Mouse (Mus musculus) c-Kit-positive CD71-negative TER-119-negative erythroid progenitor cells, embryonic 14.5 days (primary cell): ENCODE measurements around the gene Begain.
A peak's percentile ranks its signal among the peaks of the same experiment; 100 is the strongest.

ENCODE experiments used
- DNase-seq: peaks from one replicate; pipeline ENCODE4 v3.0.0-alpha.2; 2013; ENCODE audit warnings: low read depth

Gene Begain

GRCm38 (mm10) chr12:109053020-109053806, 14.8 kb downstream of the Begain start:
- DNase-seq = no peak

DNA sequence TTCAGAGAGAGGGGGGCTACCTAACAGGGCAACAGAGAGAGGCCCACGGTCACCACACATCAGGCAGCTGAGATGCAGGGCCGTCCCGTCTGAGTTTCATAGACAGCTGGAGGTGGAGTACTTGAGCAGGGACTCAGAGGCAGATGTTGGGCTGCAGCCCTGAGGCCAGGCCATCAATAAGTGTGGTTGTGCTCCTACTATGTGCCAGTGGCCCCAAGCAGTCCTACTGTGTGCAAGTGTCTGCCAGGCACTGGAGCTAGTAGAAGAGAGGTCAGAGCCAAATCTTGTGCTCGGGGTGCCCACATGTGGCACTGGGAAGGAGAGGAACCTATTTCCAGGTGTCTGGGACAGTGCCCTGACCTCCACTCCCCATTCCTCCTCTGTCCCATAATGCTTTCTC, 18.1 kb downstream of the Begain start:
- no peak for DNase-seq

DNA sequence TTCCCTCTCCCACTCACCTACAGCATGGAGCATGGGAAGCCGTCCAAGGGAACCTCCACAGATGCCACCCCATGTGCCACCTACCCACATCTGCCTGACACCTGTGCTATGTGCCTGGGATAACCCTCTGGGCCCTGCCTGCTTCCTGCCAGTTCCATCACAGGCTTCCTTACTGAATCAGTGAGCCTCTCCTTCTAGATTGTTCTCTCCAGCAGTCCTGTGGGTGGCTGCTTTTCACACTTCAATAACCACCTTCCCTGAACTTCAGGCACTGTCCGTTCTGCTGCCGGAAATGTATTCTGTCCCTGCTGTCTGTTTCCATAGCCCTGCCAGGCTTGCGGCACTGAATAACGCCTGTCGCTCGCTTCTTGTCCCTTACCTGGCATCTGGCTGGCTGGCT, 22.4 kb downstream of the Begain start:
- no peak for DNase-seq

DNA sequence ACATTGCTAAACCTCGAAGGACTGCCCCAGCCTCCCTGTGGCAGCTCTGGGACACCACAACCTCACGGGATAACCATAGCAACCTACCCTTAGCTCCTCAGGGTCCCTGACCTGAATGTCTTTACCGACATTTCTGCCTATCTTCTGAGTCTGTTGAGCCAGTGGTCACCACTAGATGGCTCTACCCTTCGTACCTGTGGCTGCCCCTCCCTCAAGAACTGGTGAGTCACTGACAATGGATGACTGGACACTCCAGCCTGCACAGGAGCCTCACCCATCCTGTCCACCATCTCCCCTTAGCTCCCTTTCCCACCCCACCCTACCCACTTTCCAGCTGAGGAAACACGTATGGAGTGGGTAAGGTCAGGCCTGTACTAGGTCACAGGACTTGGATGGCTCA, 23.5 kb downstream of the Begain start:
- DNase-seq = no peak

- DNase-seq = no peak
Observed at GRCm38 (mm10) chr12:109039311-109039710, 28.7 kb downstream of the Begain start.

DNA sequence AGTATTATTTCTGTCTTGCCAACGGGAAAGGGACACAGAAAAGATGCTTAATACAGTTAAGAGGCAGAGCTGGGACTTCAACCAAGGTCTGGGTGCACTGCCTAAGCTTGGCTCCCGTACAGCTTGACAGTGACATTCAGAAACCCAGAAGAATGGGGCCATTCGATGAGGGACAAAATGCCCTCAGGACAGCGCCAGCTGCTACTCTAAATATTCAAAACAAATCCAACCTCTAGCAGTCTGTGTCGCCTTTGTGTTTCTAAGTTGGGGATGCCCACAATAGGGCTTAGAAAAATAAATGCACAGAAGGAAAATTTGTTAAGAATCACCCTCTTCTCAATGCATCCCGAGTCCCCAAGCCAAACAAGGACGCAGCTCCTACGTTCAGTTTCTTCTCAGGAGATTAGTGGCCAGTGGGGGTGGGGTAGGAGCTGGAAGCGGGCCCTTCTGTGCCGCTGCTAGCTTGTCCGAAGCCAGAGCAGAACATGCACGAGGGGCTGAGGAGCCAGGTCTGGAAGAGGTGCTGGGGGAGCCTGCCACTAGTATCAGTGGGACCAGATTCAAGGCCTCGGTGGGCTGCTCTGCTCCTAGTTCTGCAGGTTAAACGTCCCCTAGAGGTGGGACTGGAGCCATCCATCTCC, 29.7 kb downstream of the Begain start:
- no peak for DNase-seq

- no peak for DNase-seq
Observed at GRCm38 (mm10) chr12:109037026-109037425, 31.0 kb downstream of the Begain start.

DNA sequence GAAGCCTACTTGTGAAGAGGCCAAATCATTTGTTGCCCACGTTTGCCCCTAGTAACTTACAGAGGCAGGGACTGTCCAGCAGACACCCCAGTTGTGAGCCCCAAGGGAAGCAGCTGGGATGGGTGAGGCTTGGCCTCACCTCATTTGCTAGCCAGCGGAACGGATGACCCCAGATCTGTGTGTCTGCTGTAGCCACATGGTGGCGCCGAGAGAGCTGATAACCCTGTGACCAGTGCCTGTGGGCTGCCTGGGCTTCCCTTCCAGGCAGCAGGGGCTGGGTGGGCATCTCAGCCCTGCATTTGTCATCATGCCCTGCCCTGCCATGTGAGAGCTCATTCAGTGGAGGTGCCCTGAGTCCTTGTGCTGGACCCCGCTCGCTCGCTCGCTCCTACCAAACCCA, 44.2 kb downstream of the Begain start:
- peak; percentile 4 for DNase-seq

DNA sequence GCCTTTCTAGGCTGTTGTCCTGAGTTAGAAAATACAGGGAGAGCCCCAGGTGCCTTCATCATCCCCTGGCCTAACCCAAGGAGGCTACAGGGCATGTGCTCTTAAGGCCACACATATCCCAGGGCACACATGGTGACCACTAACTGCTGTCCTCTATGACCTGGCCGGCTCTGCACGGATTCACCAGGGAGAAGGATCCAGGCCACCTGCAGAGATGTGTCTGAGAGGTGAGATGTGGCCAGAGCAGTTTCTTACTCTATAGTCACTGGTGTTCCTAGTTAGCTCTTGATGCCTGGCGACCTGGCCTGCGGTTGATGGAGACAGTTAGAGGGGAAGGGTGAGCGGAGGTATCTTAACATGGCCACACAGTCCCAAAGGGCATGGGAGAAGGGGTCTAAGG, 45.1 kb downstream of the Begain start:
- no peak for DNase-seq

- no peak for DNase-seq
Observed at GRCm38 (mm10) chr12:109022181-109022691, 45.8 kb downstream of the Begain start.

- no peak for DNase-seq
Observed at GRCm38 (mm10) chr12:109010070-109010649, 57.9 kb downstream of the Begain start.

- DNase-seq = no peak
Observed at GRCm38 (mm10) chr12:109002978-109003377, 65.0 kb downstream of the Begain start.

- DNase-seq = no peak
Observed at GRCm38 (mm10) chr12:108997249-108997648, 70.8 kb downstream of the Begain start.

DNA sequence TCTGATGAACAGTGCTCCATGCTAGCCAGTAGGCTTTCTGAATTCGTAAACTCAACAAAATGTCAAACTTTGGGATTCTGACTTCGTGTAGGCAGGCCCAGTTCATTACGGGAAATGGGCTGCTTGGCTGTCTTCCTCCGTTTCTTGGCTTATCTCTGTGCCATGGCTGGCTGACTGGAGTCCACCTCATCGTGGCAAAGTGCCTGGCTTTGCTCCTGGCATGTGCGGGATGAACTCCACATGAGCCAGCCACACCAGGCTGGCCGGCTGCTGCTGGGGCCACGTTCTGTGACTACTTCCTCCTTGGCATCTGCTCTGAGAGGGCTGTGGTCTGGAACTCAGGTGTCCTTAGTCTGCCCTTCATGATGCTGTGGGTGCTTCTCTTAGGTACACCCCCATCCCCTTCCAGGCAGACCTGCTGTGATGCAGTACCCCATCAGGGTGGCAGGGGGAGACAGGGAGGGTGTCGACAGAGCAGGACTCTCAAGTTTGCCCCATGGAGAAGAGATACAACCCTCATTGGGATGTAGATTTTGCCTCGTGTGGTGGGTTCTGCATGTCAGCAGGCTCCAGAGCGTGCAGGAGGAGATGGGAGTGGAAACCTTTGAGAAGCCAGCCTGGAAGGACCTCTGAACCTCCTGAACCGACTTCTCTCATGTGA, 71.9 kb downstream of the Begain start:
- no peak for DNase-seq

GRCm38 (mm10) chr12:108994436-108995031, 73.5 kb downstream of the Begain start:
- peak; percentile 78 for DNase-seq

DNA sequence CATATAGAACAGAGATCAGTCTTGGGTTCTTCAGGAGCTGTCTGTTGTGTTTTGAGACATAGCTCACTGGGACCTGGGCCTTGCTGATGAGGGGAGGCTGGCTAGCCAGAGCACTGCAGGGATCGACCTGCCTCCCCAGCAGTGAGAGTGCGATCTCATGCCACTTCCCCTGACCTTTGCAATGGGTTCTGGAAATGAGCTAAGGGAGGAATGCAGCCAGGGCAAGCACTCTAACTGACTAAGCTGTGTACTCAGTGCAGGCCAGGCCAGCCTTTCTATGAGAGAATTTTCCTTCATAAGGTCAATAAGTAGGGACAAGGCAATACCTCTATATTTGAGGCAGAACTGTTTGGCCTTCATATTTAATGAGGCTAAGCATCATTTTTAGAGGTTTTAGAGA, 75.0 kb downstream of the Begain start:
- no peak for DNase-seq

DNA sequence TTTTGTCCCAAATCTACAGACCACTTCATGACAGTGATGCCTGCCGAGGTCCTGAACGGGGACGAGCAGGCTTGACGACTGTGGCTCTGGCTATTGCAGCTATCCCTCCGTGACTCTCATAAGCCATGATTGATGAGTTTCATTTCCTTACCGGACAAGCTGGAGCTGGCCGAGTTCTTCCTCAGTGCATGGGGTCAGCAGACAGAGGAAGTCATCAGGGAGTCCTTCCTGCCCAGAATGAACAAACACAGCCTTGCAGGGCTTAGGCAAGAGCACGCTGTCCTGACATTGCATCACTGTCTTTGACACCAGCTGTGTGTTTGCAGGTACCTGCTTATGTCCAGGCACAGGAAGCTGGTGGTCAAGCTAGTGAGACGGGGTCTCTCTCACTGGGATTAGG, 77.6 kb downstream of the Begain start:
- DNase-seq = no peak

GRCm38 (mm10) chr12:108987448-108987847, 80.6 kb downstream of the Begain start:
- no peak for DNase-seq

DNA sequence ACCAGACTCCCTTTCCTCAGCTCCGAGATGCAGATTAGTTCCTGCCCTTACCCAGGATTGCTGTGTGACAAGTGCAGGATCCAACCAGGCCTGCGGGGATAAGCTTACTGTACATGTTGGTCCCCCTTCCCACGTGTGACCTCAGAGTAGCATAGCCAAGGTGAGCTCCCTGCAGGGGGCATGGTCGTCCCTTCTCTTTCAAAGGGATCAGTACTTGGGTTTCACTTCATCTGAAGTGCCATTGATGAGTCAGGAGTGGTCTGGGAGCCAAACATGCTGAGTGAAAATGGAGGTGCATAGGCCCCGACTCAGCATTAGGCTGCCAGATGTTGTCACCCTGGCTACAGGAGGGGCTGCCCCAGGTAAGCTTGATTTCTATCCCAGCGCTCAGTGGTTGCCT, 83.0 kb downstream of the Begain start:
- no peak for DNase-seq

- DNase-seq = no peak
Observed at GRCm38 (mm10) chr12:108984471-108984870, 83.5 kb downstream of the Begain start.

DNA sequence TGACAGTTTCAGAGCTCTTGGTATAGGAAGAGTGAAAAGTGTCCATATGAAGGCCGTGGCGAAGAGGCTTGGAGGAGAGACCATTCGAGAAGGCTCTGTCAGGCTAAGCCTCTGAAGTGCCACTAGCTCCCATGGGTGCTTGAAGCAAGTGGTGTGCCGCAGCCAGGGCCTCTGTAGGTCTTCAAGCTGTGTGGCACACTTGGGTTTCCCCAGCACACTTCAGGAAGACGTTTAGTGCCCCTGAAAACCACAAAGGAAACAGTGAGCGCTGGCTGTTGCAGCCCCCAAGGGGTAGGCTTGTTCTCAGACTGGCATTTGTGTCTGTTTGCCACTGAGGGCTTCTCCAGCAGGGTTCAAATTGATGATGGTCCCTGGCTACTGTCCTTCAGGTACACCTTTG, 84.5 kb downstream of the Begain start:
- no peak for DNase-seq

- no peak for DNase-seq
Observed at GRCm38 (mm10) chr12:108982684-108982960, 85.4 kb downstream of the Begain start.
